ENCODE assay signal across 10 mouse cellular contexts in the genomic region with DNA sequence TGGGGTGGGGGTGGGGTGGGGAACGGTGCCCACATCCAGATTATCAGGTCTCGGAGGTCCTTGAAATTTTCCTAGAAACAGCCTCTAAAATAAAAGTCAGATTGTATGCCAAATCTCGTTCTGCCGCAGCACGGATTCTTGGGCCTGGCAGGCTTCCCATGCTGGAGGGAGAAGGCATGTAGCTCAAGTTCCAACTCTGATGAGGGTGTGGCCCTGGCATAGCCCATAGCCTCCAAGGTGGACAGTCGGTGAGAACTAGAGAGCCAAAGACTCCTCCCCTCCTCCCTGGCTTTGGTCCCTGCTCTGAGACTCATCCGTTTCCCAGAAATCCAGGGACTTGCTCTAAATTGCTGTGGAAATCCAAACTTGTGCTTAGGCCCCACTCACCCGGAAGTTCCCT.
DNase-seq lines count a peak whose midpoint lies in the region; ATAC-seq and TF ChIP-seq lines count a peak whose summit lies in the region.
"Had no signal": no experiment of that assay in that cellular context is flagged by ENCODE, and none has a peak within 500 bp of the region (broad histone marks: within the 10 kb centered on the region; RNA-seq: fewer than 3 reads in every experiment).

No protein-coding gene starts in this region.

- no peak overlapping the region for H3K9ac ChIP-seq in forebrain, embryonic 11.5 days (ENCODE audit: low read length)
- H3K9ac ChIP-seq: hindbrain, embryonic 14.5 days had no signal

- intact Hi-C loops in left cerebral cortex, postnatal 25 days (cut with DNase I), result loop anchor here (2.0 kb wide), 1 partner anchor 53 kb away; no protein-coding TSS in a partner anchor
- intact Hi-C loops in gastrocnemius, adult 2 months (cut with DNase I), result no loop called here

- peaks cover 6% of the 10 kb centered on the region; the same call in 1 of the 2 replicates for H3K4me1 ChIP-seq in forebrain, embryonic 11.5 days (replicated peaks; ENCODE audit: control insufficient read depth, insufficient read depth, low read length)

- no peak overlapping the region for H3K4me3 ChIP-seq in gastrocnemius, adult 2 months
- no peak overlapping the region for H3K4me3 ChIP-seq in forebrain, embryonic 11.5 days (ENCODE audit: low read depth, low read length)
- H3K4me3 ChIP-seq: erythroblast, embryonic 14.5 days had no signal

- no peaks in the 10 kb centered on the region for H3K9me3 ChIP-seq in forebrain, embryonic 11.5 days (ENCODE audit: control insufficient read depth, low read length)

- no peak for TF ChIP-seq CTCF in gastrocnemius, adult 2 months (IDR thresholded peaks at IDR 0.05)

- 88% methylated on average over 8 of the region's 8 CpGs for WGBS in forebrain, embryonic 11.5 days

- H3K4me2 ChIP-seq in forebrain, embryonic 11.5 days (ENCODE audit: low read depth, low read length, severe bottlenecking), result no peak overlapping the region
- H3K4me2 ChIP-seq: hindbrain, embryonic 14.5 days had no signal

- no peaks in the 10 kb centered on the region for H3K27me3 ChIP-seq in forebrain, embryonic 11.5 days (ENCODE audit: control insufficient read depth, insufficient read depth, low read length)

- no peak overlapping the region for H3K27ac ChIP-seq in gastrocnemius, adult 2 months
- no peak overlapping the region for H3K27ac ChIP-seq in forebrain, embryonic 11.5 days (ENCODE audit: low read depth, low read length)
- H3K27ac ChIP-seq: hindbrain, embryonic 14.5 days had no signal

- peak; percentile 32 to 33 for DNase-seq in left cerebral cortex, postnatal 25 days (ENCODE audit: low spot score in 2 of 2)
- DNase-seq in left cerebral cortex, adult 11 months (ENCODE audit: low spot score), result no peak
- peak; percentile 59 for DNase-seq in gastrocnemius, adult 2 months
- peak; percentile 23 to 45 for DNase-seq in kidney, postnatal 25 days
- peak; percentile 32 for DNase-seq in right cerebral cortex, postnatal 25 days
- DNase-seq in forebrain, embryonic 11.5 days (ENCODE audit: low spot score), result no peak
- DNase-seq in layer of hippocampus, adult 9-10 months (ENCODE audit: low spot score), result no peak

- H3K36me3 ChIP-seq in forebrain, embryonic 11.5 days (ENCODE audit: control insufficient read depth, insufficient read depth, low read length), result no peaks in the 10 kb centered on the region

- ATAC-seq in forebrain, embryonic 11.5 days (replicated peaks; ENCODE audit: low FRiP score), result no peak
- ATAC-seq in frontal cortex, adult (ENCODE audit: low TSS enrichment), result no peak

Comparison
In these comparisons a context has a peak if more than half of its experiments do, and no peak if none do; other contexts are left out.
1. DNase-seq: peak in left cerebral cortex, postnatal 25 days (2 of 2), gastrocnemius, adult 2 months (single experiment), kidney, postnatal 25 days (2 of 2) and right cerebral cortex, postnatal 25 days (single experiment); none in left cerebral cortex, adult 11 months (single experiment), forebrain, embryonic 11.5 days (single experiment) and layer of hippocampus, adult 9-10 months (single experiment).